Mouse (Mus musculus) naive thymus-derived CD4-positive, alpha-beta T cell, adult 5 months (primary cell): Measurements from ENCODE around the gene St6gal1. TPM values are rescaled to one million over a fixed set of nuclear protein-coding genes. Genes with fewer than 3 reads are reported as not detected.

Experiments used
- polyA plus RNA-seq: library from polyadenylated mRNA; unstranded; fragments of 100-300 nt; shearing (Covaris generic); gene quantifications from one replicate; pipeline ENCODE4 v1.2.1, GENCODE M21; 2017

The St6gal1 gene
- 80.7 TPM for polyA plus RNA-seq

DNA sequence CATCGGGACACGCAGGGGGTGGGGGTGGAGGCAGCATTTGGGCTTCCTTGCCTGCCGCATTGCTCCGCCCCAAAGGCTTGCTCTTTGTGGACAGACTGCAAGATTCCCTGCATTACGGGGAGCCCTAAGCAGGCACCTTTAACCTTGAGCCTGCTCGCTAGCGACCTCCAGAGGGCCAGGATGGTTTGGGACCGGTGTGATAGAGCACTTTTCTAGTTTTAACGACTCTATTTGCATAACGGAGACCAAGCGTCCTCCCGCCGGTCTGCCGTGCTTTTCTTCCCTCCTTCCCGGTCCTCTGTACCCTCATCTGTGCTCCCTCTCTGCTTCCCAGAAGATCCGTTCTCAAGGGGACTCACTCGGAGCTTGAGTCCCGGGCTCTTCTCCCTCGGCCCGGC is at the start of gene St6gal1:
Gene St6gal1, plus strand, starts transcription at position 70 of the 398 bp plus-strand sequence.

Other genes with a start within 250 kb of the St6gal1 start
- not detected for gene Kng2, start 195.3 kb upstream of the St6gal1 start, polyA plus RNA-seq
- not detected for gene Kng1, start 166.9 kb upstream of the St6gal1 start, polyA plus RNA-seq
- 460 TPM for gene Eif4a2, start 117.3 kb upstream of the St6gal1 start, polyA plus RNA-seq
- 14.0 TPM for gene Rfc4, start 97.0 kb upstream of the St6gal1 start, polyA plus RNA-seq
- not detected for gene Adipoq, start 78.2 kb upstream of the St6gal1 start, polyA plus RNA-seq
- not detected for gene Rtp1, start 204.4 kb downstream of the St6gal1 start, polyA plus RNA-seq